Mouse (Mus musculus) small intestine, adult 2 months (tissue): Measurements from ENCODE around the gene Nsun2.

Experiments used
- CTCF ChIP-seq: fragments of 200-500 bp; IDR thresholded peaks from 2 replicates; pipeline ENCODE4 v1.5.1; 2012; ENCODE audit warnings: low read depth, mild to moderate bottlenecking, control low read depth, inconsistent platforms, low read length, moderate library complexity, mixed read lengths; ENCODE audit not compliant: insufficient replicate concordance, insufficient read length; ENCODE audit errors: extremely low read depth
- POLR2A ChIP-seq: fragments of 200-500 bp; IDR thresholded peaks from 2 replicates; pipeline ENCODE4 v1.6.1; 2012; ENCODE audit warnings: low read depth, mild to moderate bottlenecking, control low read depth, inconsistent platforms, low read length, moderate library complexity

GRCm38 (mm10) chr13:69531431-69531830 lies 2.1 kb upstream of the Nsun2 start:
- TF ChIP-seq POLR2A (no peak), CTCF (no peak)
